Mouse (Mus musculus) cerebellum, adult 2 months (tissue): ENCODE measurements around the gene Atp7a. TPM values are rescaled to one million over a fixed set of nuclear protein-coding genes. Genes with fewer than 3 reads are reported as not detected.
A peak's percentile ranks its signal among the peaks of the same experiment; 100 is the strongest.
"Not testable (repeated sequence)": the region's sequence is repeated elsewhere in the genome, so short reads cannot be mapped to it uniquely, and the experiment has no call there.

Experiments
- DNase-seq, 2 experiments: peaks; one replicate each; pipeline ENCODE4 v3.0.0; 2021
- H3K27ac ChIP-seq: fragments of 200-500 bp; 2 replicates; pipeline ENCODE4 v1.5.1; 2012; ENCODE audit warnings: low read length, control low read depth, inconsistent platforms; ENCODE audit not compliant: insufficient read depth
- H3K27me3 ChIP-seq: fragments of 200-500 bp; 2 replicates; pipeline ENCODE4 v1.6.1; 2012; ENCODE audit warnings: inconsistent platforms, mild to moderate bottlenecking, low read length, moderate library complexity; ENCODE audit not compliant: control insufficient read depth, insufficient read depth
- H3K4me1 ChIP-seq: fragments of 200-500 bp; 2 replicates; pipeline ENCODE4 v1.6.1; 2011; ENCODE audit warnings: low read length; ENCODE audit not compliant: control insufficient read depth, insufficient read depth
- H3K4me3 ChIP-seq: fragments of 200-500 bp; replicated peaks from 2 replicates; pipeline ENCODE3; 2011; ENCODE audit warnings: mild to moderate bottlenecking, low read depth, low read length, control low read depth; ENCODE audit not compliant: insufficient read depth
- CTCF ChIP-seq: fragments of 200-500 bp; IDR thresholded peaks from 2 replicates; pipeline ENCODE4 v1.5.1; 2011; ENCODE audit warnings: low read depth, mild to moderate bottlenecking, control low read depth, low read length, moderate library complexity, borderline replicate concordance; ENCODE audit not compliant: insufficient read depth
- POLR2A ChIP-seq: fragments of 200-500 bp; IDR thresholded peaks from 2 replicates; pipeline ENCODE4 v1.6.1; 2011; ENCODE audit warnings: low read length, control low read depth, borderline replicate concordance; ENCODE audit not compliant: insufficient read depth
- WGBS: fragments of 180-500 bp; shearing (Covaris S2); methylation state at CpG from one replicate; pipeline ENCODE4 v1.1.7; 2018; 5-methylcytosine and 5-hydroxymethylcytosine counted together
- polyA plus RNA-seq: library from polyadenylated mRNA; depleted of rRNA; stranded (reverse); fragments of >200 nt; gene quantifications from 2 replicates; pipeline ENCODE4 v1.2.3, GENCODE M21; 2012

Gene Atp7a
- polyA plus RNA-seq, 1 experiment: 2.7 TPM

DNA sequence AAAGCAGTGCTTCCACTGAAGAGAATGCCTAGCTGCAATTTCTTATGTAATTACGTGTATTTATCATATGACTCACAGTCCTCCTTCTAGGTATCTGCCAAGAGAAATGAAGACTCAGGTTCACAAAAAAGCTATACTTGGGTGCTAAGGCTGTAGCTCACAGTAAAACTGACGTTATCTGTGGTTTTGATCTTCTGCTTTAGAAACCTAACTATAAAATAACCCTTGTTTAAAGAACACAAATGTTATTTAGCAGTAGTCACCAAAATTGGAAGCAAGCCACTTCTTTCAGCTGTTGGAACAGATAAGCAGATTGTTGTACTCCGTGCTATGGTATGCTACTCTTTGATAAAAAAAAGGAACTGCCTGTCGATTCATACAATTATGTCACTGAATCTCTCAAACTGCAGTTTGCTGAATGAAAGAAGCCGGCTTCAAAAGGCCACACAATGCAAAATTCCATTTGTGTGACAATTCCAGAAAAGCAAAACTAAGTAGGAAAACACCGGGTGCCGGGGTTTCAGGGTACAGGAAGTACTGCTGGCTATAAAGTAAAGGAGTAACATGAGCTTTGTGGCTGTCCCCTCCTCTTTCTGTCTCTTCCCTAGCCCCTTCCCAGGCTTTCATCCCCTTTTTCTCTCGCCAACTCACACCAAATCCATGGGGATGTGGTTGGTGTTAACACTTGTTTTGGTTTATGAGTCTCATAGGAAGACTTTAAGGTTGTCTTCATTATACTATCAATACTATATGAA is 17.0 kb downstream of the Atp7a start:
- H3K4me3 ChIP-seq: no peak overlapping the region
- WGBS: 47% methylated on average over 8 of the region's 8 CpGs
- TF ChIP-seq CTCF: no peak
- no peak for TF ChIP-seq POLR2A
- no peaks in the 10 kb centered on the region for H3K4me1 ChIP-seq
- no peak overlapping the region for H3K27ac ChIP-seq
- no peaks in the 10 kb centered on the region for H3K27me3 ChIP-seq
- DNase-seq: peak in 1 of 2 experiments; percentile 26

DNA sequence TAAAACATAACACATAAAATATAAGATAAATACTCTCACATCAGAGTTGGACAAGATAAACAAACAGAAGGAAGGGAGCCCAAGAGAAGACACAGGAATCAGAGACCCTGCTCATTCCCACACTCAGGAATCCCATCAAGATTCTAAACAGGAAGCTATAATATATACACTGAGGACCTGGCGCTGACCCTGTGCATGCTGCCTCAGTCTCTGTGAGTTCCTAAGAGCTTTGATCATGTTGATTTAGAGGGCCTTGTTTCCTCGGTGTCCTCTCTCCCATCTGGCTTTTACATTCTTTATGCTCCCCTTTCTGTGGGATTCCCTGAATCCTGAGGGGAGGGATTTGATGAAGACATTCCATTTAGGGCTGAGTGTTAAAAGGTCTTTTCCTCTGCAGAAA is 18.4 kb downstream of the Atp7a start:
- no peak overlapping the region for H3K27ac ChIP-seq
- 62% methylated on average over 2 of the region's 2 CpGs for WGBS
- TF ChIP-seq POLR2A (no peak), CTCF (no peak)
- DNase-seq: no peak
- H3K4me3 ChIP-seq: no peak overlapping the region
- no peaks in the 10 kb centered on the region for H3K4me1 ChIP-seq
- H3K27me3 ChIP-seq: no peaks in the 10 kb centered on the region

- WGBS: 90% methylated on average over 9 of the region's 9 CpGs
- Histone ChIP-seq H3K27ac (no peak overlapping the region), H3K4me1 (no peaks in the 10 kb centered on the region), H3K27me3 (no peaks in the 10 kb centered on the region), H3K4me3 (no peak overlapping the region)
- no peak for DNase-seq
- no peak for TF ChIP-seq POLR2A
- TF ChIP-seq CTCF: no peak
These were observed 18.9 kb downstream of the Atp7a start for GRCm38 (mm10) chrX:106045928-106046327.

- no peaks in the 10 kb centered on the region for H3K27me3 ChIP-seq
- TF ChIP-seq CTCF (no peak), POLR2A (no peak)
- H3K4me1 ChIP-seq: no peaks in the 10 kb centered on the region
- no peak overlapping the region for H3K27ac ChIP-seq
- WGBS: 92% methylated on average over 1 of the region's 1 CpGs
- DNase-seq: no peak
- H3K4me3 ChIP-seq: no peak overlapping the region
These were observed 21.1 kb downstream of the Atp7a start for GRCm38 (mm10) chrX:106048191-106048590.

DNA sequence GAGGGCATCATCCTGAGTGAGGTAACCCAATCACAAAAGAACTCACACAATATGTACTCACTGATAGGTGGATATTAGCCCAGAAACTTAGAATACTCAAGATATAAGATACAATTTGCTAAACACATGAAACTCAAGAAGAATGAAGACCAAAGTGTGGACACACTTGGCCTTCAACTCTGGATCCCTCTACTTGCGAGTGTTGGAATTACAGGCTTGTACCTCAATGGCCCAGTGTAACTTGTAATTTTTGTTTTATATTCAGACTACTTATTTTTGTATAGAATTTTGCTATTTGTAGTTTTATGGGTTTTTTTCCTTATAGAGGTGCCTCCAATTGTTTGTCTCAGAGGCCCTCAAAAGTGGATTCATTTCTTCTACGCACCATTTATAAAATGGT is 50.8 kb downstream of the Atp7a start:
- DNase-seq, H3K27me3 ChIP-seq, H3K27ac ChIP-seq, H3K4me3 ChIP-seq, H3K4me1 ChIP-seq: not testable (repeated sequence)
- WGBS: 94% methylated on average over 2 of the region's 2 CpGs

- Histone ChIP-seq H3K4me1 (no peaks in the 10 kb centered on the region), H3K27ac (no peak overlapping the region), H3K27me3 (no peaks in the 10 kb centered on the region), H3K4me3 (no peak overlapping the region)
- no peak for TF ChIP-seq POLR2A
- TF ChIP-seq CTCF: no peak
- WGBS: 48% methylated on average over 13 of the region's 13 CpGs
- DNase-seq: peak in 1 of 2 experiments; percentile 0
These were observed 53.9 kb downstream of the Atp7a start for GRCm38 (mm10) chrX:106080811-106081443.

DNA sequence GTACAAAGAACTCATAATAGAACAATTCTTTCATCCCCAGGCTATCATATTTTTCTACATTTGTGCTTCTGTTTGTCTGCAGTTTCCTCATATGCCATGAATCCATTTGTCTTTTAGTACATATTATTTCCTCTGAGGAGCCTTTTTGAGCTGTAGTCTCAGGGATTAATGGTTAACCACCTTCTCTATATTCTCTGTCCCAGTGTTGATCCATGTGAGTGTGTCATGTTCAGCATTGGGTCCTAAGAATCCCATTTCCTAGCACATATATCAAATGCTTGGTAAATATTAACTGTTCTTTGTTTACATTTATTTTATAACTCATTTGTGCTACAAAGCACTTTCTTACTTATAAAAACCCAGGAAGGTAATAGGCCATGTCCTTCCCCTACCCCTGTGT is 55.4 kb downstream of the Atp7a start:
- DNase-seq: no peak
- TF ChIP-seq POLR2A: no peak
- TF ChIP-seq CTCF: no peak
- H3K4me3 ChIP-seq: no peak overlapping the region
- no peaks in the 10 kb centered on the region for H3K4me1 ChIP-seq
- no peaks in the 10 kb centered on the region for H3K27me3 ChIP-seq
- no peak overlapping the region for H3K27ac ChIP-seq

GRCm38 (mm10) chrX:106085132-106085531 is 58.1 kb downstream of the Atp7a start:
- WGBS: 88% methylated on average over 3 of the region's 3 CpGs
- no peak for DNase-seq
- no peak overlapping the region for H3K27ac ChIP-seq

More at GRCm38 (mm10) chrX:106085132-106085531, 58.1 kb downstream of the Atp7a start:
- TF ChIP-seq CTCF: no peak
- no peak for TF ChIP-seq POLR2A
- Histone ChIP-seq H3K4me3 (no peak overlapping the region), H3K4me1 (no peaks in the 10 kb centered on the region), H3K27me3 (no peaks in the 10 kb centered on the region)
